Mouse (Mus musculus): ENCODE measurements around the gene Pla2g4c. TPM values are rescaled to one million over a fixed set of nuclear protein-coding genes. Genes with fewer than 3 reads are reported as not detected.
"Not testable (repeated sequence)": the region's sequence is repeated elsewhere in the genome, so short reads cannot be mapped to it uniquely, and the experiment has no call there.

Pla2g4c gene
- polyA plus RNA-seq (2015; fragmentation: Nextera tagmentation; extraction: Ambion mirVana), result 1.1 and 1.2 TPM in 2 replicates

DNA sequence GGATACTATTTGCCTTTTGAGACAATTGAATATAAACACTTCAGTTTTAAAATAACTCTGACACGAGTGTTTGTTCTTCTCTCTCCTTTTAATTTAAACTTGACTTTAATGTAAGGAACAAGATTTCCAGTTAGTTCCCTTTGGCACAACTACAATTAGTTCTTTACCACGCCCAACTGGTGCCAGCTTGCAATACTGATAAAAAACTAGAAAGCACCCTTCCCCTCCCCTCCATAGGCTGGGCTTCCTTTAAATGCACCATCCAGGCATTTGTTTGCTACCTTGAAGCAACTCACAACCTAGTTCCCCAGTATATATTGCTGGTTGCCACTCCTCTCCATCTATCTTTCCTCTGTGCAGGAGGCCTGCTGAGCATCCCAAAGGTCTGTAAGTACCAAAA lies at the start of gene Pla2g4c:
Gene Pla2g4c (plus strand): TSS at position 340 of the 400 bp plus-strand sequence.
- no peak for ATAC-seq (ENCODE audit: low FRiP score, low TSS enrichment)
- 79% methylated on average over 2 of the region's 2 CpGs for WGBS

DNA sequence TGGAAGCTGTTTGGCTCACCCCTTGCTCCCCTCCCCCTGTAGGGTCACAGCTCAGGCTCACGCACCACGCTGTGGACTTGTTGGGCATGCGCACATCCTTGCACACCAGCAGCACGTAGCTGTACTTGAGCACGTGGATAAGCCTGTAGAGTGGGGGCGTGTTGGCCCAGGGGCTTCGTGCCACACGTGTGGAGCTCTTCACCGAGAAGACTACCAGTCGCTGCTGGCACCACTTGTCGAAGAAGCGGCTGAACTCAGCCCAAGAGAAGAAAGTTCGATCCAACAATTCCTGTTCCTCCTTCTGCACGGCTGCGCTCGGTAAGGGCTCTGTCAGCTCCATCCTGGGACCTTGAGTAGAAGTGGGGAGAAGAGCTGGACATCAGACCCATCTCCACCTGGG lies 47.4 kb upstream of the Pla2g4c start, which contains the start of gene Lig1:
Gene Lig1 (plus strand): TSS at position 203 of the 400 bp plus-strand sequence.
- Histone ChIP-seq H3K9ac (replicated peaks; ENCODE audit: low read length) (peak within 1 kb of the TSS; percentile 87), H3K4me3 (ENCODE audit: low read length) (peak within 1 kb of the TSS; percentile 78), H3K4me1 (ENCODE audit: insufficient read depth, low read length) (no peaks in the 10 kb centered on the region), H3K9me3 (ENCODE audit: low read length) (no peaks in the 10 kb centered on the region), H3K27me3 (ENCODE audit: insufficient read depth, low read length) (no peaks in the 10 kb centered on the region), H3K36me3 (ENCODE audit: insufficient read depth, low read length) (peaks cover 39% of the 10 kb centered on the region), H3K4me2 (replicated peaks; ENCODE audit: low read depth, low read length) (peak within 1 kb of the TSS; percentile 72), H3K27ac (ENCODE audit: low read length) (no peak within 1 kb of the TSS)
- ATAC-seq (ENCODE audit: low FRiP score, low TSS enrichment), result no peak
- WGBS, result 97% methylated on average over 16 of the region's 16 CpGs

More for the DNA sequence above, at the start of gene Pla2g4c:
- no peak within 1 kb of the TSS for H3K4me2 ChIP-seq (replicated peaks; ENCODE audit: low read depth, low read length)
- H3K9ac ChIP-seq (replicated peaks; ENCODE audit: low read length), result no peak within 1 kb of the TSS
- no peaks in the 10 kb centered on the region for H3K4me1 ChIP-seq (ENCODE audit: insufficient read depth, low read length)
- H3K27me3 ChIP-seq (ENCODE audit: insufficient read depth, low read length), result no peaks in the 10 kb centered on the region
- no peak within 1 kb of the TSS for H3K4me3 ChIP-seq (ENCODE audit: low read length)
- no peaks in the 10 kb centered on the region for H3K9me3 ChIP-seq (ENCODE audit: low read length)
- H3K36me3 ChIP-seq (ENCODE audit: insufficient read depth, low read length), result no peaks in the 10 kb centered on the region
- H3K27ac ChIP-seq (ENCODE audit: low read length), result no peak within 1 kb of the TSS

DNA sequence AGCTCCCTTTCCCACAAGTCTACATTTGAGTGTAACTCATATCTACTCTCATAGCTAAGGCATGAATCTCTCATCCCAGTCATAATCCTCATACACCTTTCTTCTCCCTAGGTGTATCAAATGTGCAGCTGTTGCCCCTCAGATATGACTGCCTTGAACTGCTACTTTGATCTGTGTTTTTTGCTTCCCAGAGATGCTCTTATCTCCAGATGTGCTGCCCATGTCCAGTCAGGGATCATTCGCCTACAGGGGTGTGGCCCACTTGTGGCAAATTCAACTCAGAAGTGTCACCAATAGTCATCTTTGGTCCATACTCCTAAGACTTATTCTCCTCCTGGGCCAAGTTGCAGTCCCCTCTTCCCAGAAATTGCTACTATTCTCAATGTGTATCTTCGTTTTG lies 46.6 kb upstream of the Pla2g4c start:
- 34% methylated on average over 2 of the region's 2 CpGs for WGBS
- H3K4me3 ChIP-seq (ENCODE audit: low read length), result peak overlapping the region; percentile 78
- 0 out of 2 replicates have a peak, but pooled peaks have one; percentile 1 for ATAC-seq (ENCODE audit: low FRiP score, low TSS enrichment)

DNA sequence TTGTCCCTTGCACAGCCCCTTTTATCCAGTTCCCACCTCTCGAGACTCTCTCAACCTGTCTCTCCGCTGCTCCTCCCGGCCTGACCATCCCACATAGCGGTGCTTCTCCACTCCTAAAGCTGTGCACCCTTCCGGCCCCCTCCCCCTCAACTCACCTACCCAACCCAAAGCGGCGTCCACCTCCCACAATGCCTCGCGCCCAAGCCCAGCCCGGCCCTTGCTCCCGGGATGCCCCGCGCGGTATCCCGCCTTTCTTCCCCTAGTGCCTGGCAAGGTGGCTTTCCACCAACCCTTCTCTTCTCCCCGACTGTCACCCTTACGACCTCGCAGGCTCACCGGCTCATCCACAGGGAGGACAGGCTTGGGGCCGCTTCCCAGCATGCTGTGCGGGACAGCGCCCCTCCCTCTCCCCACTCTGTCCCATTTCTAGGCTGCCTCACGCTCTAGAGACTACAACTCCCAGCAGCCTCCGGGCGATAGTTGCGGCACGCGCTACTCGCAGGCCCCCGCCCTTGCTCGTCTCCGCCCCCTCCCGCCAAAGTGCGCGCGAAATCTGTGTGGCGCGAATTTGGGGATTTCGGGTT lies 46.1 kb upstream of the Pla2g4c start, which contains the start of gene Zswim9:
Gene Zswim9 (minus strand): TSS at position 414 of the 584 bp plus-strand sequence.
- Histone ChIP-seq H3K36me3 (ENCODE audit: insufficient read depth, low read length) (peaks cover 47% of the 10 kb centered on the region), H3K9ac (replicated peaks; ENCODE audit: low read length) (peak within 1 kb of the TSS; percentile 87), H3K4me3 (ENCODE audit: low read length) (peak within 1 kb of the TSS; percentile 78), H3K4me1 (ENCODE audit: insufficient read depth, low read length) (no peaks in the 10 kb centered on the region), H3K9me3 (ENCODE audit: low read length) (no peaks in the 10 kb centered on the region), H3K4me2 (replicated peaks; ENCODE audit: low read depth, low read length) (peak within 1 kb of the TSS; percentile 72), H3K27me3 (ENCODE audit: insufficient read depth, low read length) (no peaks in the 10 kb centered on the region), H3K27ac (ENCODE audit: low read length) (peak within 1 kb of the TSS; percentile 92)
- ATAC-seq (ENCODE audit: low FRiP score, low TSS enrichment), result peak; percentile 98
- 0% methylated on average over 39 of the region's 39 CpGs for WGBS

More for the DNA sequence above, 46.6 kb upstream of the Pla2g4c start:
- H3K4me2 ChIP-seq (replicated peaks; ENCODE audit: low read depth, low read length), result peak overlapping the region; percentile 72
- no peaks in the 10 kb centered on the region for H3K9me3 ChIP-seq (ENCODE audit: low read length)
- no peaks in the 10 kb centered on the region for H3K4me1 ChIP-seq (ENCODE audit: insufficient read depth, low read length)
- peaks cover 45% of the 10 kb centered on the region for H3K36me3 ChIP-seq (ENCODE audit: insufficient read depth, low read length)
- H3K27me3 ChIP-seq (ENCODE audit: insufficient read depth, low read length), result no peaks in the 10 kb centered on the region
- peak overlapping the region; percentile 87 for H3K9ac ChIP-seq (replicated peaks; ENCODE audit: low read length)
- H3K27ac ChIP-seq (ENCODE audit: low read length), result no peak overlapping the region

DNA sequence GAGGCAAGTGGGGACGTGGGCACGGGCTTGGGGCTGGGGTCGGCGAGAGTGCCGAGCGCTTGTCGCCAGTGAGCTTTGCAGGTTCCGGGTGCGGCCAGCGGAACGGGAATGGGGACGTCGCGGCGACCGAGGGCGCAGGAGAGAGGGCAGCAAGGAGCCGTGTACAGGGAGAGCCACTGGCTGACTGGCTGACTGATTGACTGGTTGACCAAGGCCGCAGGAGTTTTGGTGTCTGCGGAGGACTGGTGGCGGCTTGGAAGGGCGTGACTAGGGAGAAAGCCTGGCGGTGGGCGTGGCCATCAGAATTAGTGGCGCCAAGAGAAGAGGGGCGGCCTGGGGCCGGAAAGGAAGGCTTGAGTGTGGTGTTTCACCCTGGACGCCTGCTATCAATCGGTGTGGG lies 45.5 kb upstream of the Pla2g4c start:
- H3K27me3 ChIP-seq (ENCODE audit: insufficient read depth, low read length); H3K4me1 ChIP-seq (ENCODE audit: insufficient read depth, low read length); H3K9me3 ChIP-seq (ENCODE audit: low read length): not testable (repeated sequence)
- Histone ChIP-seq H3K27ac (ENCODE audit: low read length) (0 out of 2 replicates have a peak overlapping the region, but pooled peaks have one; percentile 29), H3K4me3 (ENCODE audit: low read length) (peak overlapping the region; percentile 78), H3K4me2 (replicated peaks; ENCODE audit: low read depth, low read length) (peak overlapping the region; percentile 35), H3K36me3 (ENCODE audit: insufficient read depth, low read length) (peaks cover 44% of the 10 kb centered on the region), H3K9ac (replicated peaks; ENCODE audit: low read length) (peak overlapping the region; percentile 87)
- under 1% methylated on average over 10 of the region's 29 CpGs for WGBS
- ATAC-seq (ENCODE audit: low FRiP score, low TSS enrichment), result peak; percentile 80

DNA sequence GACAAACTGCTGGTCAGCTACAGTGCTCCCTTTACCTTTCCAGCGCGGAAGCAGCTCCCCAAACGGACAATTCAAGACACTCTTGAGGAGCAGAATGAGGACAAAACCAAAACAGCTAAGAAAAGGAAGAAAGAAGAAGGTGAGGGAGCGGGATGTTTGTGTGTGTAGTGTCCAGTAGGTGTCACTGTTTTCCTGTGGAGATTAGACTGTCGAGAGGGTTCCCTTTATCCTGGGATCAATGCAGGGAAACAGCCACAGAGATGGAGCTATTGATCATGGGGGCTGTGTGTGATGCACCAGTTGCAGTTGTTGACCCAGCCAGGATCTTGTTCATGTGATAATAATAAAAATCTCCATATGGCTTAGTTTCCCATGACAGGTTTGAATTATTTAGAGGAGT lies 35.8 kb upstream of the Pla2g4c start:
- Histone ChIP-seq H3K9me3 (ENCODE audit: low read length) (no peaks in the 10 kb centered on the region), H3K4me2 (replicated peaks; ENCODE audit: low read depth, low read length) (no peak overlapping the region), H3K27me3 (ENCODE audit: insufficient read depth, low read length) (no peaks in the 10 kb centered on the region), H3K9ac (replicated peaks; ENCODE audit: low read length) (no peak overlapping the region), H3K4me1 (ENCODE audit: insufficient read depth, low read length) (no peaks in the 10 kb centered on the region), H3K36me3 (ENCODE audit: insufficient read depth, low read length) (peaks cover 51% of the 10 kb centered on the region), H3K4me3 (ENCODE audit: low read length) (no peak overlapping the region), H3K27ac (ENCODE audit: low read length) (no peak overlapping the region)
- WGBS, result 52% methylated on average over 5 of the region's 5 CpGs
- no peak for ATAC-seq (ENCODE audit: low FRiP score, low TSS enrichment)

DNA sequence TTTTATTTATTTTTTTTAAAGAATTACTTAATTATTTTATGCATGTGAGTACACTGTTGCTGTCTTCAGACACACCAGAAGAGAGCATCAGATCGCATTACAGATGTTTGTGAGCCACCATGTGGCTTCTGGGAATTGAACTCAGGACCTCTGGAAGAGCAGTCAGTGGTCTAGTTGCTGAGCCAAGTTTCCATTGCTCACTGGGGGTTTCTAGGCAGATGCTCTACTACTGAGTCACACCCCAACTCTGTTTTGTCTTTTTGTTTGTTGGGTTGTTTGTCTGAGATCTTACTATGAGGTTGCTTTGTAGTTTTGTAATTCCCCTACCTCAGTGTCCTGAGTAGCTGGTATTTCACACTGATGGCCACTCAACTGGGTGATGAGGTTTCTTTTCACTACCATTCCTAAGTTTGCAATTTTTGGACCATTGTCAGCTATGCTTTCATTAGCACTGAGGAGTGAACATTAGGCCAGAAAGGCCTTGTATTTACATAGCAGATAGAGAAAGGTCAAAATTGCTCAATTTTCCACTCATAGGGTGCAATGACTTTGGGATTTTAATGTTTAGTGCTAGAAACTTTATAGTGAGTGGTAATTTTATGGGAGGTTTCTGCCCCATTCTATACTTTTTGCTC lies 34.3 kb upstream of the Pla2g4c start:
- H3K4me1 ChIP-seq (ENCODE audit: insufficient read depth, low read length), result no peaks in the 10 kb centered on the region
- H3K9ac ChIP-seq (replicated peaks; ENCODE audit: low read length), result no peak overlapping the region
- no peak overlapping the region for H3K27ac ChIP-seq (ENCODE audit: low read length)
- no peaks in the 10 kb centered on the region for H3K9me3 ChIP-seq (ENCODE audit: low read length)
- H3K4me2 ChIP-seq (replicated peaks; ENCODE audit: low read depth, low read length), result no peak overlapping the region
- no peaks in the 10 kb centered on the region for H3K27me3 ChIP-seq (ENCODE audit: insufficient read depth, low read length)
- H3K4me3 ChIP-seq (ENCODE audit: low read length), result no peak overlapping the region
- WGBS, result 83% methylated on average over 1 of the region's 1 CpGs
- H3K36me3 ChIP-seq (ENCODE audit: insufficient read depth, low read length), result peaks cover 58% of the 10 kb centered on the region
- ATAC-seq (ENCODE audit: low FRiP score, low TSS enrichment), result no peak

DNA sequence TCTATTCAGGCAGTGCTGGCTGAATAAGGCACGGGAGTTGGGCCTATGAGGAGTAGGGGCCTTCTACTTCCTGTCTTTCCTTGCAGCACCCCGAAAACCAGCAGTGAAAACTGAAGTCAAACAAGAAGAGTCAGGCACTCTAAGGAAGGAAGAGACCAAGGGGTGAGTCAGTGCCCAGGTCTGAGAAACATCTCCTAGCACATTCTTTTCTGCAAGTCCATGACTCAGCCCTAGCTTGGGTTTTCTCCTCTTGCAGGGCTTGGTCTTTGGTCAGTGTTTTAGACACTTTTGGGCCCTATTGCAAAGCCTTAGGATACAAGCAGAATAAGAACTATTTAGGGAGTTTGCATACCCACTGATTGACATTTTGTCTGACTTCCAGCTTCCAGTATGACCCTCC lies 33.1 kb upstream of the Pla2g4c start:
- Histone ChIP-seq H3K4me2 (replicated peaks; ENCODE audit: low read depth, low read length) (no peak overlapping the region), H3K4me1 (ENCODE audit: insufficient read depth, low read length) (no peaks in the 10 kb centered on the region), H3K36me3 (ENCODE audit: insufficient read depth, low read length) (peaks cover 64% of the 10 kb centered on the region), H3K27ac (ENCODE audit: low read length) (no peak overlapping the region), H3K4me3 (ENCODE audit: low read length) (no peak overlapping the region), H3K9me3 (ENCODE audit: low read length) (no peaks in the 10 kb centered on the region), H3K9ac (replicated peaks; ENCODE audit: low read length) (no peak overlapping the region), H3K27me3 (ENCODE audit: insufficient read depth, low read length) (no peaks in the 10 kb centered on the region)
- 89% methylated on average over 2 of the region's 2 CpGs for WGBS
- ATAC-seq (ENCODE audit: low FRiP score, low TSS enrichment), result no peak

DNA sequence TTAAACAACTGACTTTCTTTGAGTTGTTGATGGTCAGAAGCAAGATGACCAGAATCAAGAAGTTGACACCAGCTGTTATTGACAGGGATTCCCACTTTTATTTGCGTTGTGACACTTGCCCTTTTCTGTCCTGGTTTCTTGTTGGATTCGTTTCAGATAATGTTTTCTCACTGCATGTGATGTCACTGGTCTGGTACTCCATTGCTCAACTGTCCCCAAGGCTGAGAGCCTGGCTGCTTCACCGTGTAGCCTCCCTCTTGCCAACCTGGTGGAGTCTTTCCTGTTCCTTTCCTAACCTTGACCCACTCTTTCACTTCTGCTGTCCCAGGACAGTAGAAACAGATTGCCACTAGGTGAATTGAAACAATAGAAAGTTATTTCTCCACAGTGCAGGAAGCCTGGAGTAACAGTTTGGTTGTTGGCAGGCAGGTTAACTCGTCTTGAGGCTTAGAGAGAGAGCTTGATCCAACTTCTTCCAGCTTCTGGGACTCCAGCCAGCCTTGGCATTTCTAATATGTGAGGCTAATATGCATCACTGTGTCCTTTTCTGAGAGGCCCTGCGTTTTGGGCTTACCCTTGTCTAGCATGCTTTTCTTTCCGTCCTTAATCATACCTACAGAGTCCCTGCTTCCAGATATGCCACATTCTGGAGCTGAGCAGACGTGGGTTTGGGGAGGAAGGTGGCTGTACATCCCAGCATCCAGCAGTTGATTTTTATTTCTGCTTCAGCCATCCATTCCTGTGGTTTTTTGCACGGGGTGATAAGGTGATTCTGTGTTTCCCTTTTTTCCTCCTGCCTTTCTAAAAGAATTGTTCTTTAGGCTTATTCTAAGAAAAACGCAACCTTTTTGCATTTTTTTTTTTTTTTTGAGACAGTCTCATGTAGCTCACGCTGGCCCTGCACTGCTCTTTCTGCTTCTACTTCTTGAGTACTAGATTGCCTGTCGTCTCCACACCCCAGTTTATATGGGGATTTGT lies 30.3 kb upstream of the Pla2g4c start:
- Histone ChIP-seq H3K27me3 (ENCODE audit: insufficient read depth, low read length) (no peaks in the 10 kb centered on the region), H3K9me3 (ENCODE audit: low read length) (no peaks in the 10 kb centered on the region), H3K27ac (ENCODE audit: low read length) (no peak overlapping the region), H3K4me3 (ENCODE audit: low read length) (no peak overlapping the region), H3K36me3 (ENCODE audit: insufficient read depth, low read length) (peaks cover 71% of the 10 kb centered on the region), H3K4me1 (ENCODE audit: insufficient read depth, low read length) (no peaks in the 10 kb centered on the region), H3K9ac (replicated peaks; ENCODE audit: low read length) (no peak overlapping the region), H3K4me2 (replicated peaks; ENCODE audit: low read depth, low read length) (no peak overlapping the region)
- ATAC-seq (ENCODE audit: low FRiP score, low TSS enrichment), result no peak
- WGBS, result 88% methylated on average over 11 of the region's 11 CpGs
